Mouse (Mus musculus) embryonic facial prominence, embryonic 10.5 days (tissue): ENCODE data around the gene Usp13. TPM values are rescaled to one million over a fixed set of nuclear protein-coding genes. Genes with fewer than 3 reads are reported as not detected.

ENCODE experiments used
- DNase-seq: peaks from one replicate; pipeline ENCODE4 v3.0.0-alpha.2; 2017; ENCODE audit warnings: low spot score
- H3K27ac ChIP-seq: fragments of 300-500 bp; sonication (generic); replicated peaks from 2 replicates; pipeline ENCODE4 v1.5.1; 2016; ENCODE audit warnings: mild to moderate bottlenecking
- H3K27me3 ChIP-seq: fragments of 300-500 bp; sonication (generic); replicated peaks from 2 replicates; pipeline ENCODE4 v1.6.1; 2016; ENCODE audit warnings: low read depth, mild to moderate bottlenecking; ENCODE audit not compliant: poor library complexity, severe bottlenecking
- H3K36me3 ChIP-seq: fragments of 300-500 bp; sonication (generic); replicated peaks from 2 replicates; pipeline ENCODE4 v1.6.1; 2016; ENCODE audit warnings: mild to moderate bottlenecking, moderate library complexity
- H3K4me1 ChIP-seq: fragments of 300-500 bp; sonication (generic); 2 replicates; pipeline ENCODE4 v1.6.1; 2016
- H3K4me3 ChIP-seq: fragments of 300-500 bp; sonication (generic); 2 replicates; pipeline ENCODE4 v1.5.1; 2016; ENCODE audit warnings: mild to moderate bottlenecking, moderate library complexity
- H3K9me3 ChIP-seq: fragments of 300-500 bp; sonication (generic); 2 replicates; pipeline ENCODE4 v1.6.1; 2016; ENCODE audit warnings: mild to moderate bottlenecking
- WGBS: fragments of 180-500 bp; shearing (Covaris S2); methylation state at CpG from one replicate; pipeline ENCODE4 v1.1.7; 2016; 5-methylcytosine and 5-hydroxymethylcytosine counted together
- polyA plus RNA-seq: library from polyadenylated mRNA; unstranded; fragments of >200 nt; fragmentation: Nextera tagmentation; extraction: Ambion mirVana; gene quantifications from 2 replicates; pipeline ENCODE4 v1.2.1, GENCODE M21; 2016

Gene Usp13
- polyA plus RNA-seq, result 5.8 and 8.5 TPM in 2 replicates

DNA sequence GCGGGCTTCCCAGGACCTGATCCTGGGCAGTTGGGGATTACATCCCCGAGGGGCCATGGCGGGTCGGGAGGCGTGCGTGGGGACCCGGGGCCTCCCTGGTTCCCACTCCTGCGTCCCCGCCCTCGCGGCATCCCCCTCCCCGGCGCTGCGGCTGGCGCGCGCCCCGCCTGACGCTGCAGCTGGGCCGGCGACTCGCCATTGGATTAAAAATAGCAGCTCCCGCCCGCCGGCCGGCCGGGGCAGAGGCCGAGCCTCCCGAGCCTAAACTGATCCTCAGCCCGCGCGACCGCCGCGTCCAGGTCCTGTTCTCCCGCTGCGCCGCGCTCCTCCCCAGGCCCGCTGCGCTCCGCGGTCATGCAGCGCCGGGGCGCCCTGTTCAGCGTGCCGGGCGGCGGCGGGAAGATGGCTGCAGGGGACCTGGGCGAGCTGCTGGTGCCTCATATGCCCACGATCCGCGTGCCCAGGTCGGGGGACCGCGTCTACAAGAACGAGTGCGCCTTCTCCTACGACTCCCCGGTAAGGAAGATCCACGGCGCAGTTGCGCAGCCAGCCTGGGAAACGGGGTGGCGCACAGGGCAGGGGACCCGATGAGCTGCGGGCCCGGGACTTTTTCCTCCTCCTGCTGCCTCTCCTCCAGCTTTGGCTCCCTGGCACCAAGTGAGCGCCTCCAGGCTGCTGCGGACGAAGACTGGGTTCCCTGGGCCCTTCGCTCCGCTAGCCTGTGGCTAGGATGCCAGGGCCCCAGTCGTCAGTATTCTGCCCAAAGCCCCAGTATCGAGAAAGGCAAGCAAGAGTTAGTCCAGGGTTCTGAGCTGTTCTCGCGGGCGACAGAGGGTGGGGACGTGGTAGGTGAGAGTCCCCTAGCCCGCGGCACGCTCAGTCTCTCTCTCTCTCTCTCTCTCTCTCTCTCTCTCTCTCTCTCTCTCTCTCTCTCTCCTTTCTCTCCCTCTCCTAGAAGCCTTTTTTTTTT is at the start of gene Usp13:
Gene Usp13, plus strand, starts transcription at position 190 of the 970 bp plus-strand sequence.
- Histone ChIP-seq H3K36me3 (no peaks in the 10 kb centered on the region), H3K4me1 (peaks cover 9% of the 10 kb centered on the region), H3K27ac (peak within 1 kb of the TSS; percentile 93), H3K27me3 (no peaks in the 10 kb centered on the region), H3K4me3 (peak within 1 kb of the TSS; percentile 86), H3K9me3 (no peaks in the 10 kb centered on the region)
- WGBS, result under 1% methylated on average over 84 of the region's 84 CpGs
- peak; percentile 90 for DNase-seq

DNA sequence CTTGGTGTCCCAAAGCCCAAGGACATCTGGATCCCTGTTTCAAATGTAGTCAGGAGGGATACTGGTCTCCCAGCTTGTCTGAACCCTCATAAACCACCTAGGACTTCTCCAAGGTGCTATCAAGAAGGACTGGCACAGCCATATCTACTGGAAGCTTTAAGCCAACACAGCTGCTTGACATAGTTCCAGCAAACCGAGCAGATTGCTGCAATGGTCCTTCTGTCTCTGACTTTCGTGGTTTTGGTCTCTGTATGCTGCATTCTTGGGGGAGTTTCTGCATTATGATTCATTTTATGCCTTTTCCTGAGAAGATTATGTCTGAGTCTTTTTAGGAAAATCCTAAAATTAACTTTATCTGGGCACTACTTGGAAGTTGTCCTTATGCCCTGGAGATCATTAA is 46.6 kb upstream of the Usp13 start:
- H3K4me1 ChIP-seq, result no peaks in the 10 kb centered on the region
- DNase-seq, result no peak
- H3K9me3 ChIP-seq, result no peaks in the 10 kb centered on the region
- H3K4me3 ChIP-seq, result no peak overlapping the region
- no peaks in the 10 kb centered on the region for H3K27me3 ChIP-seq
- 86% methylated on average over 2 of the region's 2 CpGs for WGBS
- no peak overlapping the region for H3K27ac ChIP-seq
- H3K36me3 ChIP-seq, result no peaks in the 10 kb centered on the region

DNA sequence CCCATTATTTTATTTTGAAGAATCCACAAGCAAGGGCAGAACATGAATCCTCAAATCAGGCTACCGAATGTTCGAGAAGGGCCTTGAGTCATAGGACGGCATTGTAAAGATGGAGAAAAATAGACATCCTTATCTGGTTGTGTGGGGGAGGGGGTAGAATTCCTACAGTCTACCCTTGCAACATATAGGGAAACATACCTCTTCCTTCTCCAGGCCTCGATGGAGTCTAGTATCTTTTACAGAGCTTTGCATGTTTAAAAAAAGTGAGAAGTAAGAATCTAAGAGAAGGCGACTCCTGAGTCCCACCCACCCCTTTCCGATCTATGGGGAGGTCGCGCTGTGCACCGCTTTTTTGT is 367 bp upstream of the Usp13 start:
- Histone ChIP-seq H3K9me3 (no peaks in the 10 kb centered on the region), H3K27me3 (no peaks in the 10 kb centered on the region), H3K27ac (peak overlapping the region; percentile 93), H3K4me1 (peaks cover 6% of the 10 kb centered on the region), H3K36me3 (no peaks in the 10 kb centered on the region), H3K4me3 (peak overlapping the region; percentile 86)
- DNase-seq, result no peak
- WGBS, result 8% methylated on average over 9 of the region's 9 CpGs

DNA sequence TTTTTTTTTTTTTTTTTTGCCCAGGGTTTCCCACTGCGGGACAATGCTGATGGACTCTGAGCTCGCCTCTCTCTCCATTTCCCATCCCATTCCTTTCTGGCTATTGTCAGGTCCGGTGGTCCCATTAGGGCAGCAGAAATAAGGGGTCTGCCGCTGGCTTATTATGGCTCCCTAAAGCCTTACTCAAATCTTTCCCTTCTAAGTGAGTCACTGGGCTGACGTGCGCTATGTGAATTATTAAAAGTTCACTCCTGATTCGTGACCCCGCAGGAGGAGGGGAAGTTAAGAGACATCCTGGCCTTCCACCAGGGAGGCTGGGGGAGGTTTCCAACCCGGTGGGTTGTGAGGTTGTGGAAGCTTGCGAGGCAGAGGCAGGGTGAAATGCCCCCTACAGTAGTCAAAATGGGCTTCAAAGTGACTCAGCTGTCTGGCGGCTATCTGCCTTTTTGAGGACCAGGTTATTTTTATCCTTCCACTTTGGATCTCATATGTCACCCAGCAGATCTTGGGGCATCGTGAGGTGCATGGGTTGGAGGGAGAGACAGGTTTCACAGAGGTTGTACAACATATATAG is 1.1 kb downstream of the Usp13 start:
- Histone ChIP-seq H3K27ac (no peak overlapping the region; the same call in 1 of the 2 replicates), H3K4me1 (peaks cover 16% of the 10 kb centered on the region), H3K36me3 (no peaks in the 10 kb centered on the region), H3K4me3 (peak overlapping the region; percentile 86), H3K27me3 (no peaks in the 10 kb centered on the region), H3K9me3 (no peaks in the 10 kb centered on the region)
- WGBS, result 7% methylated on average over 12 of the region's 12 CpGs
- DNase-seq, result peak; percentile 39

DNA sequence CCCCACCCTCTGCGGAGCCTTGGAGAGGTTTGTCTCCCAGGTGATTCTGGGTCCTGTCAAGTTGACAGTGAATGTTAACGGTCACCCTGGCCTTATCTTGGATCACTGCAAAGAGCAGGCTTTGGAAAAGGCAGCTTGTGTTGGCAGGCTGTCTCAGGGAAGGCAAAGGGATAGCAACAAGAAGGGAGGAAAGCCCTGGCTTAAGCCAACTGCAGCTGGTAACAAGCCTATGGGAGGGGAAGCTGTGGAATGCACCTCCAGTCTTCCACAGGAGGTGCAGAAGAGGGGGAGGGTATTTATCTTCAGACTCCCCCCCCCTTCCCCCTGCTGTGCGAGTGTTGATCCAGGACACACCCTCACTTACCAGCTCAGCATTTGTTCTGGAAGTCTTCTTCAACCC is 5.3 kb downstream of the Usp13 start:
- Histone ChIP-seq H3K36me3 (no peaks in the 10 kb centered on the region), H3K27me3 (no peaks in the 10 kb centered on the region), H3K4me1 (peaks cover 20% of the 10 kb centered on the region), H3K9me3 (no peaks in the 10 kb centered on the region), H3K4me3 (no peak overlapping the region), H3K27ac (no peak overlapping the region)
- peak; percentile 10 for DNase-seq
- WGBS, result 55% methylated on average over 3 of the region's 3 CpGs

DNA sequence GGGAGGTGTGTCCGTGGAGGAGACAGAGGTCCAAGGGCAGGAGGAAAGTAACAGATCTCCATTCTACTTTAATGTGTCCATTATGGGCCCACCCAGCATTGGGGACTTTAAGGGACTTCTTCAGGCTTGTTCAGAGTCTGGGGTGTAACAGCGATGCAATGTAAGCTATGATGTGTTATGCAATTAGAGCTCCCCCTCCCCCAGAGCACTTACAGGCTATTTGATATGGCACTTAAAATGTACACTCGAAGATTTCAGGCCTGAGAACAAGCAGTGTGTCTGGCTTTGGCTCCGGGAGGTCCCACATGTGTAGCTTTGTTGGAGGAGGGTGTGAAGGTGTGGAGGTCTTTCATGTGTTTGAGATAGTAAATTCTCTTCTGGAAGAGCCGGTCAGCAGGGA is 7.6 kb downstream of the Usp13 start:
- H3K27ac ChIP-seq, result no peak overlapping the region
- no peaks in the 10 kb centered on the region for H3K27me3 ChIP-seq
- 78% methylated on average over 5 of the region's 5 CpGs for WGBS
- DNase-seq, result no peak
- H3K4me3 ChIP-seq, result no peak overlapping the region
- peaks cover 14% of the 10 kb centered on the region; the same call in 1 of the 2 replicates for H3K4me1 ChIP-seq
- no peaks in the 10 kb centered on the region for H3K9me3 ChIP-seq
- no peaks in the 10 kb centered on the region for H3K36me3 ChIP-seq

DNA sequence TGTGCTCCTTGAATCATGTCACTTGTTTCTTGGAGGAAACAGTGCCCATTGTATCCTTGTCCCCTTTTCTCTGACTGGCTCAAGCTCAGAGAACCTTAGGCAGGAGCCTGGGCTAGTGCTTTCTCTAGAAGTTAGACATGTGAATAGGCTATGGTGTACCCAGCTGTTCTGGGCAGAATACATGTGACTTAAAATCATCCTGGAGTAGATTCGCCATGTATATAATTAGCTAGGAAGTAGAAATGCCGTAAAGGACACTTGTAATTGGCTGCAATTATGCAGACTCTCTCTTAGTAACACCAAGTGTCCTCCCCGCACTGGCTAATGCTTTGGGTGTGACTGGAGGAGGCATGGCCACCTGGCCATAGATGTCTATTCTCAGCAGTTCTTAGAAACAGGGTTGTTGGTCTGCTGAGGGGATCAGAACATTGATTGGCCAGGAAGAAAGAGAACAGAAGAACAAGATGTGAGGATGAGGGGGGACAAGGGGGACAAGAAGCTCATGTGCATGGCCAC is 8.7 kb downstream of the Usp13 start:
- WGBS, result 86% methylated on average over 3 of the region's 3 CpGs
- no peak overlapping the region for H3K27ac ChIP-seq
- H3K9me3 ChIP-seq, result no peaks in the 10 kb centered on the region
- no peak for DNase-seq
- no peaks in the 10 kb centered on the region for H3K27me3 ChIP-seq
- H3K4me1 ChIP-seq, result peaks cover 14% of the 10 kb centered on the region; the same call in 1 of the 2 replicates
- no peak overlapping the region for H3K4me3 ChIP-seq
- no peaks in the 10 kb centered on the region for H3K36me3 ChIP-seq

DNA sequence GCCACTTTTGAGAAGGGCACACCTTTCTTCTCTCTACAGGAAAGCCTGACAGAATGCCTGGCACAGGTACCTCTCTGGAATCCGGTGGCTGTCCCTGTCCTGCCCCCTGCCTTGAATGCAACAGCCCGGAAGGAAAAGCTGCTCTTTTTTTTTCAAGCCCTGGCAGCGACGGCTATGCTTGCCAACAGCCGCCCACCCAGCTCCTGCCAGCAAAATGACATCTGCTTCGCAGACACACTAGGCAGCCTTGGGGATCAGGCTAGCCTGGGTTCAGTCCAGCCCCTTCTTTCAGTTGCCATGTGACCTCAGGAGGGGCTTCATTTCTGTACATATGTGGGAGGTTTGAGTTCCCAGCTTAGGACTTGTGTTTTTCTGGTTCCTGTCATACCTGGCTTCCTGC is 9.4 kb downstream of the Usp13 start:
- Histone ChIP-seq H3K4me3 (no peak overlapping the region), H3K9me3 (no peaks in the 10 kb centered on the region), H3K27ac (no peak overlapping the region), H3K36me3 (no peaks in the 10 kb centered on the region), H3K27me3 (no peaks in the 10 kb centered on the region), H3K4me1 (peaks cover 14% of the 10 kb centered on the region; the same call in 1 of the 2 replicates)
- no peak for DNase-seq
- 87% methylated on average over 6 of the region's 6 CpGs for WGBS

DNA sequence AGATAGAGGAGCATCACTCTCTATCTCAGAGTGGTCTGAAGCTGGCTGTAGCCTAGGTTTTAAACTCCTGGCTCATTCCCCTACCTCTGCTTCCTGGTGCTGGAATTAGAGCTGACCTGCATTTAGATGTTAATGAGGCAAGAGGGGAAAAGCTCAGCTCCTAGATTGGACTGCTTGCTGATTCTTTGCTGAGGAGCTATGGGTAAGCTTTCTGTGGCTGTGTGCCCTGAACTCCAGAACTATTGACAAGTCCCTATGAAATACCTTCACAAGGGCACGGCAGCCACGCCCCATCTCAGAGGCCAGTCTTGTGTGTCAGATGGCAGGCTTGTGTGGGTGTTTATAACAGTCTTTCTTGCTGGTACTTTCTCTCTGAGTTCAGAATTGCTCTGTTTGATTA is 16.5 kb downstream of the Usp13 start:
- no peaks in the 10 kb centered on the region for H3K27me3 ChIP-seq
- no peaks in the 10 kb centered on the region for H3K9me3 ChIP-seq
- no peak overlapping the region for H3K27ac ChIP-seq
- H3K4me1 ChIP-seq, result no peaks in the 10 kb centered on the region
- peaks cover 5% of the 10 kb centered on the region for H3K36me3 ChIP-seq
- H3K4me3 ChIP-seq, result no peak overlapping the region
- no peak for DNase-seq
- 63% methylated on average over 2 of the region's 2 CpGs for WGBS

DNA sequence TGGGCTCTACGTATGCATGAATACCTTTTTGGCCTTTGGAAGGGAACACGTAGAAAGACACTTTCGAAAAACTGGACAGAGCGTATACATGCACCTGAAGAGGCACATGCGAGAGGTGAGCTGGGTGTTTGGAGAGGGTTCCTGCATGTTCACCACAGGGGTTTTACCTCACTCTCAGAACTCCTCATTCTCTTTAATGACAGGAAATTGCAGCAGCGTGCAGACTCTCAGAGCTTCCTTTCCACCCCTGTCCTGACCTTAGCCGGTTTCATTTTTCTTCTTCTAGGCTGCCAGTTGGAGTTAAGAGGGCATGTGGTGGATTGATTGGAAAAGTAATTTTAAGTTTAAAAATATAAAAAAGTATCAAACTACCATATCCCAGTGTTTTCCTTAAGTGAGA is 20.5 kb downstream of the Usp13 start:
- H3K36me3 ChIP-seq, result peaks cover 13% of the 10 kb centered on the region
- no peaks in the 10 kb centered on the region for H3K27me3 ChIP-seq
- no peaks in the 10 kb centered on the region for H3K9me3 ChIP-seq
- 85% methylated on average over 7 of the region's 7 CpGs for WGBS
- no peak overlapping the region for H3K27ac ChIP-seq
- H3K4me1 ChIP-seq, result no peaks in the 10 kb centered on the region
- no peak overlapping the region for H3K4me3 ChIP-seq
- DNase-seq, result no peak

DNA sequence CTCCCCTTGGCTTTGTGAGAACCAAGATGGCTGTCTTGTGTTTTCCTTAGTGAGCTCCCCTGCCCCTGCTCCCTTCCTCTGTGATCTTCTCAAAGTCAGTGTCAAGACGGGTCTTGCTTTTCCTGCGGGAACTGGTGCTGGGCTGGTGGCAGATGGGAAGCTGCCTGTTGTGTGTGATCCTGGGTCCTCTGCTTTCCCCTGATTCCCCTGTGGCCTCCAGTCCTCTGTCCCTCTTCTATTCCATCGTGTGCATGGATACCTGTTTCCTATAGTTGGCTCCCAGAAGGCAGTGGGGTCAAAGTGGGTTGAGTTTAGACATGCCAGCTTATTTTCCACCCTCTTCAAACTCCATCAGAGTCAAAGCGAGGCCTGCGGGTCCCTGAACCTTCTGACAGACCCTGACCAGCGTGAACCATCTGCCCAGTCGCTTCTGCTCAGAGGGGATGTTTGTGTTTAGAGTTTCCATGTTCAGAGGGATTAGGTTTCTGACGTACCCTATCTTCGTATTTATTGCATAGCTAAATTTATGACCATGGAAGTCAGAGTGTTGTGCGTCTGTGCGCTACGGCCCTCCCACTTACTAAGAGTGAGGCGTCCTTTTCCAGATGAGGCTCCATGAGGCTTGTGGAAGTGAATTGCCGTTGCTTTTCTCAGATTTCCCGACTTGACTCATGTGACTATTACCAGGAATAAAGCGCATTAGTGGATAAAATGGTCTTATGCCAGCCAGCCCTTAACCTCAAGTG is 39.2 kb downstream of the Usp13 start:
- no peak for DNase-seq
- Histone ChIP-seq H3K36me3 (no peaks in the 10 kb centered on the region), H3K9me3 (no peaks in the 10 kb centered on the region), H3K27ac (no peak overlapping the region), H3K27me3 (no peaks in the 10 kb centered on the region), H3K4me3 (no peak overlapping the region), H3K4me1 (no peaks in the 10 kb centered on the region)
- WGBS, result 87% methylated on average over 16 of the region's 16 CpGs

DNA sequence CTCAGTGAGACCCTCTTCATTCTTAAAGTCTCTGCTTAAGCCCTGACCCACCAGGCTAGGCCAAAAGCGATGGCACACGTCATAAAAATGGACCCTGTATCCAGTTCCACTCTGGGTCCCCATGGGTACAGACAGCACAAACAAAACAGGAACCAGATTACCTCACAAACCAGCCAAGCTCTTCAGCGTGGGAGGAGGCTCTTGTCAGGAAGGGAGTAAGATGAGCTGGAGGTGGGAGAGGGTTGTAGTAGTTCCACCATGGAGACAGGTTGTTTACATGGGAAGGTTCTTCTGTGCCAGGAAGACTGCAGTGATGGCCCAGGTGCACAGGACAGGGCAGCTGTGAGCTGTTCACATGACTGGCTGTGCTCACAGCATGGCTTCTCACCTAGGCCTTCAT is 53.7 kb downstream of the Usp13 start:
- Histone ChIP-seq H3K27me3 (no peaks in the 10 kb centered on the region), H3K9me3 (no peaks in the 10 kb centered on the region), H3K4me1 (no peaks in the 10 kb centered on the region), H3K27ac (no peak overlapping the region), H3K36me3 (peaks cover 23% of the 10 kb centered on the region), H3K4me3 (no peak overlapping the region)
- WGBS, result 91% methylated on average over 3 of the region's 3 CpGs
- DNase-seq, result no peak
